Mouse (Mus musculus) E14TG2a.4 (cell line): ENCODE data around the gene Vegfc.

Source experiments
- CTCF ChIP-seq: conservative IDR thresholded peaks from 2 replicates; pipeline ENCODE4 v1.5.1; 2014; ENCODE audit warnings: low read length
- NANOG ChIP-seq: IDR thresholded peaks from 2 replicates; pipeline ENCODE4 v1.6.1; 2014; ENCODE audit warnings: borderline replicate concordance, low read length, mixed read lengths

DNA sequence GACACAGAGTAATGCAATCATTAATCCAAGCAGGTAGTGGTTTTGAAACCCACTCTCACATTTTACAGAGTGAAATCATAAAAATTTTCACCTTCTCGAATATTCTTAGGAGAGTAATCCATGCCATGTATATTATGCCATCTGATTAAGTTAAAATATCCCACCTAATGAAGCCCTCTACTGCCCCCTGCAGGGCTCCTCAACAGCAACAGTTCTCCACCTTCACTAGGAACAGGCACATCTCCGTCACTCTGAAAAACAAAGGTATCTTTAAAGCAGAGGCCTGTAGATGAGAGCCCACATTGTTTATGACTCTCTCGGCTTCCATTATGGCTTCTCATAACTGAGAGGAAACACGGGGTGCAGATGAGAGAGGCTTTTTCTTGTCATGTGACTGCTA is 75.8 kb downstream of the Vegfc start:
- TF ChIP-seq CTCF (peak; percentile 85), NANOG (no peak)
